Mouse (Mus musculus): ENCODE results near the gene Lrrc30. TPM values are rescaled to one million over a fixed set of nuclear protein-coding genes. Genes with fewer than 3 reads are reported as not detected.
A peak's percentile ranks its signal among the peaks of the same experiment; 100 is the strongest.

Gene Lrrc30
- total RNA-seq (2022), result not detected

DNA sequence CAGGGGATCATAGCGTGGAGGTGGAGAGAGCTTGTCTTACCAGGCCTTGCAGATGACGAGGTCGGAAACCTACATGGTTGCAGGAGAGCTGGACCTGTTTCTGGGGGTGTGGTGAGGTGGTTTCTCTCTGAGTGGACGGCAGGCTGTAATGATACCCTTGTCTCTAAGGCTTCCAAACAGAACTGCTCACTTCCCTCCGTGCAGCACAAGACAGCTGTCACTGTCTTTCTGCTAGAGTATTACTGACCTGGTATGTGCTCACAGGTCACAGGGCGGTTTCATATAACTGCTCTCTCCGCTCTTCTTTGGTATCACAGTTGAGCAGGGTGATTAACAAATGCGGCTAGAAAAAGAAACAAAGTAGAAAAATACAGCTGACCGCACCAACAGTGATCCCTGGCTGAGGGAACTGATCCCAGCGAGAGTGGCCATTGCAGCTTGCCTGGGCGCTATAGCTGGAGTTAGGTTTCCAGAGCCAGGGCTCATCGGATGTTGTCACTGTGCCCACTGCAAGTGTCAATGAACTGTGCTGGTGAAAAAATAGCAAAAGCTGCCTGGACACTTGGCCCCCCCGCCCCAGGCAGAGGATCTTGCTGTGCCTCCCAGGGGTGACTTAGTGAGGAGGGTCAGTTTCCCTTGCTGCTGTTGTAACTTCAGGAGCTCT lies at the start of gene Lrrc30:
Gene Lrrc30 (minus strand): TSS at position 48 of the 664 bp plus-strand sequence.
- DNase-seq (ENCODE audit: low spot score in 2 of 2), result no peak

DNA sequence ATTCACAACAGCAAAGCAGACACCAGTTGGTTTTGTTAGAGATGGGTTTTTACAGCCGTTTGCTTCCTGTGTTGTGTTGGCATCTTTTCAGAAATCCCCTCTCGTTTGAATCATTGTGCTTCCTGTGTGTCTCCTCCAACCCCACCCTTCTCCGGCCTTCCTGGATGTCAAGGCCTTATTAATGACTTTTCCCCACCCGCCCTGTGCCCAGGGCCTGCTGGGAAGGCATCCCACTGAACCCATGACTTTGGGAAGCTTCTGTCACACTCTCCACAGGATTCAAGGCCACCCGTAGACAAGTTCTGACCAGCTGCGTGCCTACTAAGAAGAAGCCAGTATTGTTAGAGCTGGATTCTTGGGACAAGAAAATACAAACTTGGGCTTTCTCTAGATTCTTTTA lies 48.6 kb upstream of the Lrrc30 start:
- no peak for DNase-seq (ENCODE audit: low spot score in 2 of 2)

GRCm38 (mm10) chr17:67678576-67678975 lies 46.1 kb upstream of the Lrrc30 start:
- DNase-seq (ENCODE audit: low spot score in 2 of 2), result no peak

DNA sequence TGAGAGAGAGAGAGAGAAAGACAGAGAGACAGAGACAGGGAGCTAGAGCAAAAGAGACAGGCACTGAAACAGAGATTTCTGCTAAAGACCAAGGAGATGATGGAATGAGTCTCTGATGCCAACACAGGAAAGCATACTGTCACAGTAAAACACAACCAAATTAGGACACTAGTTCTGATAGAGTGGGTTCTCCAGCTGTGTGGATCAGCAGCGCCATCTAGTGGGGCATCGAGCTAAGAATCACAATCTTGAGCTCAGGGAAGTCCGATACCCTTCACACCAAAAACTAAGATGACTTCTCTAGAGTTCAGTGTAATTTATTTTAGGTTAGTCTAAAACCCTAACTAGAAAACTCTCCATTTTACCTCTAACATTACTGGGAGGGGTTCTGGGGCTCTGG lies 35.5 kb upstream of the Lrrc30 start:
- DNase-seq (ENCODE audit: low spot score in 2 of 2), result peak; percentile 5 to 70

DNA sequence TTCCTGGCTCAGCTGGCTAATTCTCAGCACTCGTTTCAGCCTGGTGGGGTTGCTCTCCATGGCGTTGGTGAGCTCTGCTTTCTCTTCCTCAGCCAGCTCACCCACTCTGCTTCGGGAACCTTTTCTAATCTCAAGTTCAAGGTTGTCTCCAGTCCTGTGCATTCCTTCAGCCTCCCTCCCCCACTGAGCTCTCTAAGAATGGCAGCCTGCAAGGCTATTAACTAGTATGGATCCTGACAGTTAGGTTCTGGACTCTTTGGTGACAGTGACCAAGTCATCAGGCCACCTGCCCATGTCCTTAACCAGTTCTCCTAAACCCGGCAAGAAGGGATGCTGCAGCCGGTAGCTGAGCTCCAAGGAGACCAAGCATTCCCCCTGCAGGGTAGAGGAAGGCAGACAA lies 34.5 kb upstream of the Lrrc30 start:
- DNase-seq (ENCODE audit: low spot score in 2 of 2), result no peak

- no peak for DNase-seq (ENCODE audit: low spot score in 2 of 2)
These were observed 31.8 kb upstream of the Lrrc30 start for GRCm38 (mm10) chr17:67664299-67664698.

DNA sequence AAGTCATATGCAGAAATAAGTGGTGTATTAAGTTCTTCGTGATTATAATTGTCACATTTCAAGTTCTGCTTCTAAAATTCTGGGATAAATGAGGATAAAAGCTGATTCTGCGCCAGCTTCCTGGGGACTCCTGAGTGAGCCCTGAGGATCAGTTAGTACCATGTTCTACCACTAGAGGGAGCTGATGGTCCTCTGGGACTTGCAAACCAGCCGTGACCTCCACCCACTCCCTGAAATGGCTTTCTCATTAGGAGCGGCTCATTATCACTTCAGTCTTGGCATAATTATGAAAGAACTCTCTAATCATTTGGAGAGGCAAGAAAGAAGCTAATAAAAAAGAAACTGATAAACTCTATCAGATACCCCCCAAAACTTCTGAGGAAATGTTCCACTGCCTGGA lies 19.0 kb upstream of the Lrrc30 start:
- peak; percentile 13 to 37 for DNase-seq (ENCODE audit: low spot score in 2 of 2)

DNA sequence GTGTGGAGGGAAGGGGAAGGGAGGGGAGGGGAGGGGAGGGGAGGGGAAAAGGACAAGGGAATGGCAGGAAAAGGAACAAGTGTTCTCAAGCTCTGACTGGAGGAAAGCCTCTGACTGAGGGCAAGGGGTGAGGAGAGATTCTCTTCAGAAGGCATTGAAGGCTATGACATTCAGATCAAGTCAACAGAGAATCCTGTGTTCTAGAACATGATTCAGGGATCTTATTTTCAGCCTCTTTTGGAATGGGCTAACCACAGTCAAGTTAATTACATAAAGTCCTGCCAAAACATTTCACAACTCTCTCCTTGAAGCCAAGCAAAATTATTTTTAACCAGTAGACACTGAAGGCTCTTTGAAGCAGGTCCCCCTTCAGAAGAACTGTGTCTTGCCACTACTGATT lies 9.1 kb upstream of the Lrrc30 start:
- no peak for DNase-seq (ENCODE audit: low spot score in 2 of 2)

DNA sequence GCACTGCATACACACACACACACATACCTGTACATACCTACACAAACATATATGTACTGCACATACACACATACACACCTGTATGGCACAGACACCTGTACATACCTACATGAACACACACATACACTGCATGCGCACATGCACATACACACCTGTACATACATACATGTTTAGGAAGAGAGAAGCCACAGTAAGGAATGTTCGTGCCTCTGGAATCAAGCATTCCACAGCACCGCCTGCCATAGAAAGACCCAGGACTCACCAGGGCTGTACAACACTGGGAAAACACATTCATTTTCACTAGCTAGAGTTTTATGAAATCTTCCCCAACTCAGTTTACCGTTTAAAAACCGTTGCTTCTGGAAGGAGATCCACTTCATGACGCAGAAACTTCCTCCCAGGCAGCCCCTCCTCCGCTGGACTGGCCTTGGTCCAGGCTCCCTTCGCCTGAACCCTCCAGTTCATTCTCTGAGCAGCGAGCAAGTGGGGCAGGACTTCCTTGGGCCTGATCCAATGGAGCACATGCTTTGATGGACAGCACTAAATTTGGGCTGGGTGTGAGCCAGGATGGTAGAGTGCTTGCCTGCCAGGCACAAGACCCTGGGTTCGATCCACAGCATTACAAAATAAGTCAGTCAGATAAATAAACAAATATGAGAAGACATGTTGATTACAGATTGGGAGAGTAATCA lies 5.7 kb upstream of the Lrrc30 start:
- DNase-seq (ENCODE audit: low spot score in 2 of 2), result no peak

GRCm38 (mm10) chr17:67636951-67637350 lies 4.4 kb upstream of the Lrrc30 start:
- no peak for DNase-seq (ENCODE audit: low spot score in 2 of 2)

GRCm38 (mm10) chr17:67636304-67636703 lies 3.8 kb upstream of the Lrrc30 start:
- no peak for DNase-seq (ENCODE audit: low spot score in 2 of 2)

DNA sequence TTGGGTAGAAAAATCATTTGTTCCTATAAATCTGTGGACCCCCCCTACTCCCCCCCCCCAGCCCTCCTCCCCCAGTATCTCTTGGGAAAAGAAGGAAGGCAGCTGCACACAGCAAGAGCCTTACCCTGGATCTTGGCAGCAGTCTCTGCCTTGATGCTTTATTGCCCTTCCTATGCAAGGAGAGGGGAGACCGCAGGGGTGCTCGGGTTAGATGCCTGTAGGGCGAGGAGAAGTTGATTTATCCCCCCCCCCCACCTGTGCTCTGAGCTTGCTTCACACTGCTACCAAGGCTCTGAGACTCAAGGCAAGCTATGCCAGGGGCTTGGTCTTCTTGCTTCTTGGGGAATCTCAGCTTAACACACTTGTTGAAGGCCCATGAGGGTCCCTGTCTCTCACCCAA lies 2.8 kb downstream of the Lrrc30 start:
- no peak for DNase-seq (ENCODE audit: low spot score in 2 of 2)

GRCm38 (mm10) chr17:67629211-67629657 lies 3.3 kb downstream of the Lrrc30 start:
- DNase-seq (ENCODE audit: low spot score in 2 of 2), result no peak

- DNase-seq (ENCODE audit: low spot score in 2 of 2), result no peak
These were observed 4.0 kb downstream of the Lrrc30 start for GRCm38 (mm10) chr17:67628475-67628874.

GRCm38 (mm10) chr17:67625431-67625830 lies 7.1 kb downstream of the Lrrc30 start:
- DNase-seq (ENCODE audit: low spot score in 2 of 2), result no peak

DNA sequence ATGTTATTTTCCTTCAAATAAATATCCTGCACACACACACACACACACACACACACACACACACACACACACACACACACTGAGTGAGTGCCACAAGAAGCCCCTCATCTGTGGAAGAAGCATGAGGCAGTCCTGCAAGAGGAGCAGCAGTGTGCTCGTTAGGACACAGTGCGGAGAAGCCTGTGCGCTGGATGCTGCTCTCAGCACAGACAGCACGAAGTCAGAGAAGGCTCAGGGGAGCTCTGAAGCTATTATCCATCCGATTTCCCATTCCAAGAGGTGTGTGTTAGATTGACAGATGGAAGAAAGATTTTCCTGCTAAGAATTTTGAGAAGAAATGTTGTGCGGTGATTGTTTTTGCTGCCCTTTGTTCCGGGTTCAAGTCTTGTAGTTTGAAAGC lies 13.5 kb downstream of the Lrrc30 start:
- DNase-seq (ENCODE audit: low spot score in 2 of 2), result no peak

GRCm38 (mm10) chr17:67614381-67614780 lies 18.1 kb downstream of the Lrrc30 start:
- DNase-seq (ENCODE audit: low spot score in 2 of 2), result no peak

DNA sequence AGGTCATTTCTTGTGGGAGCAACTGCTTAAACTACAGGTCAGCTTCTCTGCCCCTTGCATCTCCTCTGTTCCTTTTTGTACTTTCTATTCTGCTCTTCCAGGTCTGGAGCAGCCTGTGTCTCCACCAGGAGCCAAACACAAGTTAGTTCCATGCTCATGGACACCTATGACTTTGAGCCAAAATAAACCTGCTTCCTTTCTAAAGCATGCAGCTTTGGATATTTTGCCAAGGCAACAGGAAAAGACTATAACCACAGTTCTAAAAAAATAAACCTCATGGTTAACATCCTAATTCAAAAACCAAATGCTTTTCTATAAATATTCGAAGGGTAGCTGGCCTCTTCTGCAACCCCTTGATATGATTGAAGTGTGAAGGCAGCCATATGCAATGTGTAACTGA lies 19.9 kb downstream of the Lrrc30 start:
- no peak for DNase-seq (ENCODE audit: low spot score in 2 of 2)

DNA sequence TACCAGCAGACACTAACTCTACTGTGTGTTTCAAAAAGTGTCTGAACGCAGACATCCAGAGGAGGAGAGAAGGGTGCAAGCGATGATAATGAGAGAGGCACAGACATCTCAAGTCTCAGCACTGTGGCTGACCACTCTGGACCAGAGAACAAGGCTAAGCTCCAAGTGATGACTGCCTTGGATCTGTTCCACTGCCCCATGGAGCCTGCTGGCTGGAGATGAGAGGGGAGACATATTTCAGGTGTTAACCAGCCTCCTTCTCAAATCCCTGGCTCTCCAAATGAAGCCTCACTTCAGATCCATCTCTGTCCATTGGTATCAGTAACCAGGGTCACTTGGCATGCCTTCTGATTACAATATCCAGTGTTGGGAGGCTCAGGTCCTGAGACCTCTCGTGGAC lies 20.4 kb downstream of the Lrrc30 start:
- no peak for DNase-seq (ENCODE audit: low spot score in 2 of 2)

DNA sequence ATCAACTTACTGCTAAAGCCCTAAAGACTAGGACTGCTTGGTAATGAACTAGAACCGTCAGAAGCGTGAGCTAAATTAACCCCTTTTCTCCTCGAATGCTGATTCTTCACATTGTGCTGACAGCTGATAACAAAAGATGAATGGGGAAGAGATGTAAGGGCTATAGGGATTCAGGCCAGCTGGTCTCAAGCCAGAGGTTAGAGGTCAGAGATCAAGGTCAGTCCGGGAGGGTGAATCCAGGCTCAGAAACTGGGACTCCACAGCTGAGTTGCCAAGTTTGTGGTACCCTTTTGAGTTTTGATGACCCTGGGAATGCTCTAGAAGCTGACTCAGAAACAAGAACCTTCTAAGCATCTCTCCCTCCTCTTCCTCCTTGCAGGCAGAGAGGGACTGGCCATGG lies 28.1 kb downstream of the Lrrc30 start:
- DNase-seq (ENCODE audit: low spot score in 2 of 2), result no peak

- DNase-seq (ENCODE audit: low spot score in 2 of 2), result no peak
These were observed 30.0 kb downstream of the Lrrc30 start for GRCm38 (mm10) chr17:67602556-67602955.

DNA sequence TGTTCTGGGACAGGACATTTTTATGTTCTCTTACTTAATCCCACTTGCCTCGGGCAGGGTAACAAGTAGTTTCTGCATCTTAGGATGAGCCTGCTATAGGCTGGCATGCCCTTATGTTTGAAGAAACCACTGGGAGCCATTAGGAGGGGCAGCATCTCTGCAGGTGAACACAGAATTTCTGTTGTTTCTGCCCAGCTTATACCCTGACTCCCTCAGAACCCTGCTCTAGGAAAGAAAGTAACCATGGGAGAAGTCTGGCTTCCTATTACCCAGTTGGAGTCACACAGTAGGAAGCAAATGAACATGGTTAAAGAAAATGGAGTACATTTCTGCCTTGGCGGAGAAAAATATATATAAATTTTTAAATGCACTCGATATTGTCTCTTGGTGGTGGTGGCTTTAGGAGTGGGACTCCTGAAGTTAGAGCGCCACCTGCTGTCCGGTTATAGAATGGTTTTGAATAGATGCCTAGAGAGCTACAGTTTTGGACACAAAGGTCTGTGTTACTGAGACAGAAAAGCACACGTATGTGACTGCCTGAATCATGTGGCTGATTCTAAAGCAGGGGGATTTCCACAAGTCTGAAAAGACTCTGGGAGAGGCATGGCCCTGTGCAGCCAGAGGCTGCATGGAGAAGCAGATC lies 47.5 kb downstream of the Lrrc30 start:
- DNase-seq (ENCODE audit: low spot score in 2 of 2), result peak; percentile 48 to 86

- DNase-seq (ENCODE audit: low spot score in 2 of 2), result no peak
These were observed 48.0 kb downstream of the Lrrc30 start for GRCm38 (mm10) chr17:67584533-67584932.
